Mouse (Mus musculus): Measurements from ENCODE around the gene Olfr33. TPM values are rescaled to one million over a fixed set of nuclear protein-coding genes. Genes with fewer than 3 reads are reported as not detected.

Olfr33 gene
- polyA plus RNA-seq, 1 experiment from 2014 or later, result not detected

- H3K27me3 ChIP-seq, result no peaks in the 10 kb centered on the region
- 46% methylated on average over 2 of the region's 2 CpGs for WGBS
- no peak overlapping the region for H3K4me2 ChIP-seq
- H3K27ac ChIP-seq (replicated peaks), result no peak overlapping the region
- no peak for ATAC-seq (ENCODE audit: low FRiP score, low read depth)
- H3K4me3 ChIP-seq, result no peak overlapping the region
- H3K9ac ChIP-seq, result no peak overlapping the region
- no peaks in the 10 kb centered on the region for H3K4me1 ChIP-seq (replicated peaks)
- H3K9me3 ChIP-seq, result no peaks in the 10 kb centered on the region
- no peaks in the 10 kb centered on the region for H3K36me3 ChIP-seq
Observed at GRCm38 (mm10) chr7:102665378-102665777, 53.5 kb downstream of the Olfr33 start.

GRCm38 (mm10) chr7:102664599-102664998 lies 54.3 kb downstream of the Olfr33 start, which contains the start of gene Olfr556:
Gene Olfr556, plus strand, starts transcription at chr7:102664899.
- Histone ChIP-seq H3K4me2 (no peak within 1 kb of the TSS), H3K27ac (replicated peaks) (no peak within 1 kb of the TSS), H3K27me3 (no peaks in the 10 kb centered on the region), H3K36me3 (no peaks in the 10 kb centered on the region), H3K9ac (no peak within 1 kb of the TSS), H3K4me1 (replicated peaks) (no peaks in the 10 kb centered on the region), H3K9me3 (no peaks in the 10 kb centered on the region), H3K4me3 (no peak within 1 kb of the TSS)
- WGBS, result 45% methylated on average over 3 of the region's 3 CpGs
- ATAC-seq (ENCODE audit: low FRiP score, low read depth), result no peak

Other genes with a start within 250 kb of the Olfr33 start
- 0.34 and 0.52 TPM in 2 replicates for gene Olfr543, start 237.4 kb downstream of the Olfr33 start, polyA plus RNA-seq (2015; fragmentation: Nextera tagmentation; extraction: Ambion mirVana)
- gene Olfr544, start 230.8 kb downstream of the Olfr33 start, polyA plus RNA-seq (2015; fragmentation: Nextera tagmentation; extraction: Ambion mirVana), result 0.16 and 0.18 TPM in 2 replicates
- 0.13 and 0.25 TPM in 2 replicates for gene Olfr545, start 219.5 kb downstream of the Olfr33 start, polyA plus RNA-seq (2015; fragmentation: Nextera tagmentation; extraction: Ambion mirVana)
- not detected in 2 replicates for gene Olfr547, start 184.3 kb downstream of the Olfr33 start, polyA plus RNA-seq (2015; fragmentation: Nextera tagmentation; extraction: Ambion mirVana)
- gene Olfr548-ps1, start 178.2 kb downstream of the Olfr33 start, polyA plus RNA-seq (2015; fragmentation: Nextera tagmentation; extraction: Ambion mirVana), result not detected in 2 replicates
- gene Olfr549, start 169.2 kb downstream of the Olfr33 start, polyA plus RNA-seq (2015; fragmentation: Nextera tagmentation; extraction: Ambion mirVana), result not detected in 2 replicates
- 0.25 and 0.26 TPM in 2 replicates for gene Trim21, start 153.6 kb downstream of the Olfr33 start, polyA plus RNA-seq (2015; fragmentation: Nextera tagmentation; extraction: Ambion mirVana)
- gene Olfr550, start 147.6 kb downstream of the Olfr33 start, polyA plus RNA-seq (2015; fragmentation: Nextera tagmentation; extraction: Ambion mirVana), result not detected in 2 replicates
- gene Olfr551, start 127.2 kb downstream of the Olfr33 start, polyA plus RNA-seq (2015; fragmentation: Nextera tagmentation; extraction: Ambion mirVana), result not detected in 2 replicates
- 0.04 TPM in 1 of 2 replicates, not detected in the other for gene Olfr552, start 121.3 kb downstream of the Olfr33 start, polyA plus RNA-seq (2015; fragmentation: Nextera tagmentation; extraction: Ambion mirVana)
- gene Olfr553, start 100.9 kb downstream of the Olfr33 start, polyA plus RNA-seq (2015; fragmentation: Nextera tagmentation; extraction: Ambion mirVana), result not detected in 2 replicates
- not detected in 2 replicates for gene Olfr554, start 80.6 kb downstream of the Olfr33 start, polyA plus RNA-seq (2015; fragmentation: Nextera tagmentation; extraction: Ambion mirVana)
- not detected in 2 replicates for gene Olfr555, start 60.2 kb downstream of the Olfr33 start, polyA plus RNA-seq (2015; fragmentation: Nextera tagmentation; extraction: Ambion mirVana)
- not detected in 2 replicates for gene Olfr556, start 54.2 kb downstream of the Olfr33 start, polyA plus RNA-seq (2015; fragmentation: Nextera tagmentation; extraction: Ambion mirVana)
- gene Trim68, start 31.7 kb downstream of the Olfr33 start, polyA plus RNA-seq (2015; fragmentation: Nextera tagmentation; extraction: Ambion mirVana), result 6.5 and 7.0 TPM in 2 replicates
- gene Olfr557, start 23.2 kb downstream of the Olfr33 start, polyA plus RNA-seq (2015; fragmentation: Nextera tagmentation; extraction: Ambion mirVana), result not detected in 2 replicates
- 0.13 and 0.14 TPM in 2 replicates for gene Olfr558, start 16.9 kb downstream of the Olfr33 start, polyA plus RNA-seq (2015; fragmentation: Nextera tagmentation; extraction: Ambion mirVana)
- gene Olfr559, start 8.4 kb upstream of the Olfr33 start, polyA plus RNA-seq (2015; fragmentation: Nextera tagmentation; extraction: Ambion mirVana), result not detected in 2 replicates
- not detected in 2 replicates for gene Olfr560, start 40.3 kb upstream of the Olfr33 start, polyA plus RNA-seq (2015; fragmentation: Nextera tagmentation; extraction: Ambion mirVana)
- gene Olfr78, start 40.4 kb upstream of the Olfr33 start, polyA plus RNA-seq (2015; fragmentation: Nextera tagmentation; extraction: Ambion mirVana), result 0.12 TPM in 1 of 2 replicates, not detected in the other
- gene Olfr561, start 52.2 kb upstream of the Olfr33 start, polyA plus RNA-seq (2015; fragmentation: Nextera tagmentation; extraction: Ambion mirVana), result not detected in 2 replicates
- not detected in 2 replicates for gene Olfr564, start 84.4 kb upstream of the Olfr33 start, polyA plus RNA-seq (2015; fragmentation: Nextera tagmentation; extraction: Ambion mirVana)
- not detected in 2 replicates for gene Olfr566, start 139.7 kb upstream of the Olfr33 start, polyA plus RNA-seq (2015; fragmentation: Nextera tagmentation; extraction: Ambion mirVana)
- gene Olfr568, start 158.1 kb upstream of the Olfr33 start, polyA plus RNA-seq (2015; fragmentation: Nextera tagmentation; extraction: Ambion mirVana), result not detected in 2 replicates
- gene Olfr569, start 171.8 kb upstream of the Olfr33 start, polyA plus RNA-seq (2015; fragmentation: Nextera tagmentation; extraction: Ambion mirVana), result not detected in 2 replicates
- gene Olfr570, start 175.5 kb upstream of the Olfr33 start, polyA plus RNA-seq (2015; fragmentation: Nextera tagmentation; extraction: Ambion mirVana), result 0.14 TPM in 1 of 2 replicates, not detected in the other
- gene Olfr571, start 198.5 kb upstream of the Olfr33 start, polyA plus RNA-seq (2015; fragmentation: Nextera tagmentation; extraction: Ambion mirVana), result not detected in 2 replicates
- gene Olfr572, start 205.3 kb upstream of the Olfr33 start, polyA plus RNA-seq (2015; fragmentation: Nextera tagmentation; extraction: Ambion mirVana), result not detected in 2 replicates
- gene Olfr573-ps1, start 223.5 kb upstream of the Olfr33 start, polyA plus RNA-seq (2015; fragmentation: Nextera tagmentation; extraction: Ambion mirVana), result not detected in 2 replicates
- gene Olfr574, start 229.4 kb upstream of the Olfr33 start, polyA plus RNA-seq (2015; fragmentation: Nextera tagmentation; extraction: Ambion mirVana), result not detected in 2 replicates
- gene Olfr575, start 239.7 kb upstream of the Olfr33 start, polyA plus RNA-seq (2015; fragmentation: Nextera tagmentation; extraction: Ambion mirVana), result not detected in 2 replicates
- not detected in 2 replicates for gene Olfr576, start 243.6 kb upstream of the Olfr33 start, polyA plus RNA-seq (2015; fragmentation: Nextera tagmentation; extraction: Ambion mirVana)

Data from hindbrain, embryonic 15.5 days (tissue).